Mouse (Mus musculus) MEL (cell line): ENCODE measurements around the gene Olfr555. TPM values are rescaled to one million over a fixed set of nuclear protein-coding genes. Genes with fewer than 3 reads are reported as not detected.

ENCODE experiments used
- DNase-seq: peaks from one replicate; pipeline ENCODE4 v3.0.0; 2011; ENCODE audit warnings: low read depth, low spot score
- H3K27ac ChIP-seq: 2 replicates; pipeline ENCODE4 v1.5.1; 2012; ENCODE audit warnings: low read depth, mild to moderate bottlenecking, control low read depth, low read length, moderate library complexity; ENCODE audit not compliant: control insufficient read depth
- H3K27me3 ChIP-seq, 2 experiments: fragments of 150-350 bp in 1 of 2; sonication (generic) in 1 of 2; 2 replicates each; pipeline ENCODE4 v1.6.1; 2012; ENCODE audit warnings: low read length in 2 of 2, mild to moderate bottlenecking in 2 of 2, improper control_type of control experiment in 1 of 2, moderate library complexity in 1 of 2; ENCODE audit not compliant: insufficient read depth in 2 of 2, control insufficient read depth in 1 of 2
- H3K36me3 ChIP-seq, 2 experiments: 2 replicates each; pipeline ENCODE4 v1.6.1; 2012 to 2014; ENCODE audit warnings: low read length in 2 of 2, improper control_type of control experiment in 1 of 2, inconsistent platforms in 1 of 2, mild to moderate bottlenecking in 1 of 2; ENCODE audit not compliant: insufficient read depth in 2 of 2, control insufficient read depth in 1 of 2
- H3K4me1 ChIP-seq, 2 experiments: fragments of 150-350 bp in 1 of 2; sonication (generic) in 1 of 2; 2 replicates each; pipeline ENCODE4 v1.6.1; 2012; ENCODE audit warnings: low read length in 2 of 2, improper control_type of control experiment in 1 of 2, mild to moderate bottlenecking in 1 of 2; ENCODE audit not compliant: insufficient read depth in 2 of 2, control insufficient read depth in 1 of 2
- H3K4me3 ChIP-seq, 2 experiments: fragments of 150-350 bp in 1 of 2; sonication (generic) in 1 of 2; 2 replicates each; pipeline ENCODE4 v1.5.1; 2012; ENCODE audit warnings: low read depth in 2 of 2, low read length in 2 of 2, mild to moderate bottlenecking in 2 of 2, moderate library complexity in 2 of 2, control low read depth in 1 of 2, improper control_type of control experiment in 1 of 2; ENCODE audit not compliant: control insufficient read depth in 1 of 2, insufficient read depth in 1 of 2
- H3K79me2 ChIP-seq: 2 replicates; pipeline ENCODE4 v1.6.1; 2012; ENCODE audit warnings: mild to moderate bottlenecking, low read length, moderate library complexity; ENCODE audit not compliant: control insufficient read depth, poor library complexity, insufficient read depth
- H3K9ac ChIP-seq: 2 replicates; pipeline ENCODE4 v1.6.1; 2012; ENCODE audit warnings: low read depth, mild to moderate bottlenecking, control low read depth, low read length, moderate library complexity; ENCODE audit not compliant: control insufficient read depth, poor library complexity, severe bottlenecking
- H3K9me3 ChIP-seq: fragments of 150-350 bp; sonication (generic); replicated peaks from 2 replicates; pipeline ENCODE4 v1.6.1; 2012; ENCODE audit warnings: mild to moderate bottlenecking, low read length, improper control_type of control experiment, moderate library complexity; ENCODE audit not compliant: insufficient read depth
- BHLHE40 ChIP-seq: IDR thresholded peaks from 2 replicates; pipeline ENCODE4 v1.6.1; 2012; ENCODE audit warnings: low read depth, mild to moderate bottlenecking, inconsistent platforms, low read length, improper control_type of control experiment, borderline replicate concordance
- CHD1 ChIP-seq: IDR thresholded peaks from 2 replicates; pipeline ENCODE4 v1.6.1; 2012; ENCODE audit warnings: low read depth, mild to moderate bottlenecking, inconsistent platforms, low read length, improper control_type of control experiment
- CTCF ChIP-seq, 3 experiments: IDR thresholded peaks in 2 of 3; conservative IDR thresholded peaks in 1 of 3; 2 replicates each; pipeline ENCODE4 v1.5.1; 2011 to 2012; ENCODE audit warnings: low read length in 3 of 3, low read depth in 2 of 3, mild to moderate bottlenecking in 2 of 3, improper control_type of control experiment in 1 of 3, inconsistent platforms in 1 of 3, mixed read lengths in 1 of 3, moderate library complexity in 1 of 3; ENCODE audit not compliant: control insufficient read depth in 1 of 3, insufficient read depth in 1 of 3, poor library complexity in 1 of 3, severe bottlenecking in 1 of 3
- E2F4 ChIP-seq: IDR thresholded peaks from 2 replicates; pipeline ENCODE4 v1.6.1; 2011; ENCODE audit warnings: low read depth, low read length, improper control_type of control experiment, borderline replicate concordance
- ELF1 ChIP-seq: IDR thresholded peaks from 2 replicates; pipeline ENCODE4 v1.6.1; 2014; ENCODE audit warnings: low read depth, mild to moderate bottlenecking, inconsistent platforms, low read length, improper control_type of control experiment, moderate library complexity
- EP300 ChIP-seq, 2 experiments: IDR thresholded peaks; 2 replicates each; pipeline ENCODE4 v1.6.1; 2011; ENCODE audit warnings: improper control_type of control experiment in 2 of 2, low read length in 2 of 2, low read depth in 1 of 2, mild to moderate bottlenecking in 1 of 2
- ETS1 ChIP-seq: IDR thresholded peaks from 2 replicates; pipeline ENCODE4 v1.6.1; 2012; ENCODE audit warnings: low read depth, mild to moderate bottlenecking, inconsistent platforms, low read length, improper control_type of control experiment, moderate library complexity
- GATA1 ChIP-seq: IDR thresholded peaks from 2 replicates; pipeline ENCODE4 v1.6.1; 2011; ENCODE audit warnings: low read depth, low read length, improper control_type of control experiment
- HCFC1 ChIP-seq: IDR thresholded peaks from 2 replicates; pipeline ENCODE4 v1.6.1; 2012; ENCODE audit warnings: low read depth, mild to moderate bottlenecking, inconsistent platforms, low read length, improper control_type of control experiment, moderate library complexity
- KAT2A ChIP-seq: conservative IDR thresholded peaks from 2 replicates; pipeline ENCODE4 v1.6.1; 2012; ENCODE audit warnings: low read depth, low read length, improper control_type of control experiment, inconsistent platforms
- MAX ChIP-seq: IDR thresholded peaks from 2 replicates; pipeline ENCODE4 v1.6.1; 2011; ENCODE audit warnings: low read length, improper control_type of control experiment
- MEF2A ChIP-seq: IDR thresholded peaks from 2 replicates; pipeline ENCODE4 v1.6.1; 2014; ENCODE audit warnings: low read depth, mild to moderate bottlenecking, inconsistent platforms, low read length, improper control_type of control experiment; ENCODE audit not compliant: poor library complexity, insufficient replicate concordance, severe bottlenecking; ENCODE audit errors: extremely low read depth
- MYB ChIP-seq: IDR thresholded peaks from 2 replicates; pipeline ENCODE4 v1.6.1; 2011; ENCODE audit warnings: mild to moderate bottlenecking, low read depth, low read length, improper control_type of control experiment
- MYC ChIP-seq: IDR thresholded peaks from 2 replicates; pipeline ENCODE4 v1.6.1; 2011; ENCODE audit warnings: low read depth, mild to moderate bottlenecking, low read length, improper control_type of control experiment, moderate library complexity
- POLR2A ChIP-seq, 2 experiments: IDR thresholded peaks; 2 replicates each; pipeline ENCODE4 v1.6.1; 2011 to 2012; ENCODE audit warnings: low read length in 2 of 2, mild to moderate bottlenecking in 2 of 2, control low read depth in 1 of 2, improper control_type of control experiment in 1 of 2, low read depth in 1 of 2, moderate library complexity in 1 of 2; ENCODE audit not compliant: control insufficient read depth in 1 of 2, insufficient read depth in 1 of 2, poor library complexity in 1 of 2
- POLR2AphosphoS2 ChIP-seq: IDR thresholded peaks from 2 replicates; pipeline ENCODE4 v1.6.1; 2011; ENCODE audit warnings: low read length, improper control_type of control experiment
- RAD21 ChIP-seq: IDR thresholded peaks from 2 replicates; pipeline ENCODE4 v1.6.1; 2011; ENCODE audit warnings: mild to moderate bottlenecking, low read depth, low read length, improper control_type of control experiment
- RCOR1 ChIP-seq: IDR thresholded peaks from 2 replicates; pipeline ENCODE4 v1.6.1; 2012; ENCODE audit warnings: low read depth, mild to moderate bottlenecking, inconsistent platforms, low read length, improper control_type of control experiment
- SIN3A ChIP-seq: IDR thresholded peaks from 2 replicates; pipeline ENCODE4 v1.6.1; 2012; ENCODE audit warnings: low read length, improper control_type of control experiment, inconsistent platforms
- SMC3 ChIP-seq: IDR thresholded peaks from 2 replicates; pipeline ENCODE4 v1.6.1; 2011; ENCODE audit warnings: low read depth, low read length, improper control_type of control experiment
- TCF12 ChIP-seq: IDR thresholded peaks from 2 replicates; pipeline ENCODE4 v1.6.1; 2014; ENCODE audit warnings: low read depth, mild to moderate bottlenecking, inconsistent platforms, low read length, improper control_type of control experiment, moderate library complexity
- USF1 ChIP-seq: IDR thresholded peaks from 2 replicates; pipeline ENCODE4 v1.6.1; 2014; ENCODE audit warnings: low read depth, mild to moderate bottlenecking, inconsistent platforms, low read length, improper control_type of control experiment, moderate library complexity
- ZC3H11A ChIP-seq: IDR thresholded peaks from 2 replicates; pipeline ENCODE4 v1.6.1; 2012; ENCODE audit warnings: low read depth, mild to moderate bottlenecking, inconsistent platforms, low read length, improper control_type of control experiment
- ZKSCAN1 ChIP-seq: IDR thresholded peaks from 2 replicates; pipeline ENCODE4 v1.6.1; 2012; ENCODE audit warnings: low read depth, mild to moderate bottlenecking, inconsistent platforms, low read length, improper control_type of control experiment, moderate library complexity
- ZNF384 ChIP-seq: IDR thresholded peaks from 2 replicates; pipeline ENCODE4 v1.6.1; 2012; ENCODE audit warnings: low read depth, mild to moderate bottlenecking, inconsistent platforms, low read length, improper control_type of control experiment
- polyA plus RNA-seq, 2 experiments: library from polyadenylated mRNA; stranded (reverse) in 1 of 2; unstranded in 1 of 2; fragments of >175 nt in 1 of 2; fragments of >200 nt in 1 of 2; gene quantifications; 2 replicates each; pipeline versions ENCODE4 v1.2.1 to v1.2.4; 2012; ENCODE audit warnings: low replicate concordance in 2 of 2, low read depth in 1 of 2; ENCODE audit not compliant: insufficient read length in 2 of 2, insufficient read depth in 1 of 2, missing spikeins in 1 of 2
- total RNA-seq: library from RNA; depleted of rRNA; stranded (reverse); fragments of 300-350 nt; gene quantifications from 2 replicates; pipeline ENCODE4 v1.2.3, GENCODE M21; 2012

Olfr555 gene
- total and polyA plus RNA-seq, 3 experiments = not detected

GRCm38 (mm10) chr7:102664599-102664998, 6.0 kb downstream of the Olfr555 start, which contains the start of gene Olfr556:
Gene Olfr556 (plus strand): TSS chr7:102664899.
- Histone ChIP-seq H3K27me3 (peaks cover 0 to 1% of the 10 kb centered on the region in 2 experiments; a peak in 2 of 4 replicates), H3K4me1 (no peaks in the 10 kb centered on the region), H3K36me3 (no peaks in the 10 kb centered on the region), H3K9me3 (no peaks in the 10 kb centered on the region), H3K9ac (no peak within 1 kb of the TSS), H3K4me3 (no peak within 1 kb of the TSS), H3K27ac (no peak within 1 kb of the TSS), H3K79me2 (no peaks in the 10 kb centered on the region)
- no peak for DNase-seq
- TF ChIP-seq EP300 (IDR thresholded peaks at IDR 0.05; ENCODE audit: low read depth in 1 of 2, low read length in 2 of 2) = no peak
- no peak for TF ChIP-seq SIN3A

DNA sequence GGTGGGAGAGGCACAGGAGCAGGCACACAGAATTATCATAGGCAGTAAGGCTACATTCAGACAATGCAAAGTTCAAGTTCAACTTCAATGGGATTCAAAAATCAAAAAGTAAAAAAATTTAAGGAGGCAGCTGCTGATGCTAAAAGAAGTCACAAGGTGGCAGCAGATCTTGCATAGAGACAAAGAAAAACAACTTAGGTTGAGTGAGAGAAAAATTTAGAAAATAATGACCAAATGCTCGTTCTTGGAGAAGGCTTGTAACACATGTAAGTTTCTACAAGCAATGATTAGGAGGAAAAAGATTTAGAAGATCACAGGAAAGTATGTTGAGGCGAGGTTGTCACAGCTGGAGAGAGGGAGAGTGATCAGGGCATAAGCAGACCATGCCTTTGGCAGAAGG, 6.8 kb downstream of the Olfr555 start:
- Histone ChIP-seq H3K9ac (no peak overlapping the region), H3K79me2 (no peaks in the 10 kb centered on the region), H3K4me3 (no peak overlapping the region), H3K36me3 (no peaks in the 10 kb centered on the region), H3K27me3 (peaks cover 0 to 1% of the 10 kb centered on the region in 2 experiments; a peak in 2 of 4 replicates), H3K27ac (no peak overlapping the region), H3K9me3 (no peaks in the 10 kb centered on the region), H3K4me1 (no peaks in the 10 kb centered on the region)
- TF ChIP-seq POLR2AphosphoS2 = no peak
- TF ChIP-seq CTCF (IDR thresholded peaks at IDR 0.05 in 2 of 3, conservative IDR thresholded peaks at IDR 0.05 in 1 of 3; ENCODE audit: control insufficient read depth in 1 of 3, insufficient read depth in 1 of 3, low read depth in 2 of 3, low read length in 3 of 3, poor library complexity in 1 of 3, severe bottlenecking in 1 of 3) = peak in 2 of 3 experiments; percentile 27 to 62; a peak in 4 of 6 replicates
- no peak for TF ChIP-seq MYB
- TF ChIP-seq USF1 = no peak
- TF ChIP-seq MYC = no peak
- no peak for TF ChIP-seq GATA1
- TF ChIP-seq CHD1 = no peak
- no peak for TF ChIP-seq ZC3H11A
- no peak for TF ChIP-seq EP300 (IDR thresholded peaks at IDR 0.05; ENCODE audit: low read depth in 1 of 2, low read length in 2 of 2)
- TF ChIP-seq RCOR1 = no peak
- no peak for TF ChIP-seq ELF1
- no peak for TF ChIP-seq E2F4
- no peak for TF ChIP-seq KAT2A
- TF ChIP-seq ETS1 = no peak
- TF ChIP-seq POLR2A (IDR thresholded peaks at IDR 0.05; ENCODE audit: control insufficient read depth in 1 of 2, insufficient read depth in 1 of 2, low read depth in 1 of 2, low read length in 2 of 2, poor library complexity in 1 of 2) = no peak
- peak; percentile 69 for TF ChIP-seq SMC3
- no peak for TF ChIP-seq MEF2A
- no peak for TF ChIP-seq BHLHE40
- TF ChIP-seq HCFC1 = no peak
- no peak for TF ChIP-seq ZKSCAN1
- TF ChIP-seq RAD21 = peak; percentile 59
- TF ChIP-seq SIN3A = no peak
- TF ChIP-seq MAX = no peak
- TF ChIP-seq TCF12 = no peak
- 0 out of 2 replicates have a peak, but pooled peaks have one; percentile 33 for TF ChIP-seq ZNF384
- DNase-seq = peak; percentile 30
